Mouse (Mus musculus) adrenal gland, postnatal 14 days (tissue): ENCODE data around the gene Fpgs. TPM values are rescaled to one million over a fixed set of nuclear protein-coding genes. Genes with fewer than 3 reads are reported as not detected.

Experiments used
- DNase-seq: peaks from one replicate; pipeline ENCODE4 v3.0.0; 2021; ENCODE audit warnings: mixed read lengths
- total RNA-seq: library from RNA; stranded (reverse); gene quantifications from 2 replicates; pipeline ENCODE4 v1.2.3, GENCODE M21; 2021

Gene Fpgs
- total RNA-seq, 1 experiment from 2014 or later, result 35.8 TPM

DNA sequence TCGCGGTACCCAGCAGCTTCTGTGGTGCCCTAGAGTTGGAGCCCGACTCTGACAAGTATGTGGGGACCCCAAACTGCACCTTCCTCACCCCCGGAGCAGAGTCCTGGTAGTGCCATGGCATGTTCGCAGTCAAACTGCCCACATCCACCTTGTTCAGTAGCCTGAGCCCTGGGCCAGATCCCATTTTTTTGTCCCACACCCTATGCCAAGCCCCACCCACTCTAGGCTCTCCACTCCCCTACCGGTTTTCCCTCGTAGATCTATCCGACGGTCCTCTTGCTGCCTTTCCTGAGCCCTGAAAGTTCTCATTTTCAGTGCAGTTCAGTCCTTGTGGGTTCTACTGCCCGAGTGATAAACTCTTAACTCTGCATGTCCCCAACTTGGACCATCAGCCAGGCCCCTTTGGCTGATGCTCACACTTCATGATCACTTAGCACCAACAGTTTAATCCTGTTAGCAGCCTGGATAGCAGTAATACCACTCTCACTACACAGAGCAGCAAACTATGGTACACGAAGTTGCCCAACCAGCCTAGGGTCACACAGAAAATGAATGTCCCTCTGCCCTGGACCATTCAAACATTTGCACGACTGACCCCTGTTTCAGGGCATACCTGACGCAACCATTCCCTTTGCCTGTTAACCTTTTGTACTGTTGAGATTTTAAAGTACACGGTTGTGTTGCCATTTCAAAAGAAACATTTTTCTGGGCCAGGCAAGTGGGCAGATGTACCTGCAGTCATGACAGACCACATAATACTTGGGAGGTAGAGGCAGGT lies 2.8 kb downstream of the Fpgs start:
- peak; percentile 18 for DNase-seq

DNA sequence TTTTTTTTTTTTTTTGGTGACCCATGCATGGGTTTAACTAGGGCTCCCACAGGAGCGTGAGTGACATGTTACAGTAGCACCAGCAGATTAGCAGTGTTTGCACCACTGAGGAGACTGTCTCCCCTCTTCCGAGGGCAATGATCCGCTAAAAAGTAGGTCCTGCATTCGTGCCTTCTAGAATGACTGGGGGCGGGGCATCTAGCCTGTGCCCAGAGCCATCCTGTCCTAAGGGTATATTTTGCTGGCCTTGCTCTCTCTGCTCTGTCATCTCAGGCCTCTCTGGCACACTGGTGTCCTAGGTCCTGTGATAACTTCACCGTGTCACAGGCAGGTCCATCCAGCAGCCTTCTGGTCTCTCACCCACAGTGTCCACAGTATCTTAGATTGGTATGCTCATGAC lies 4.3 kb downstream of the Fpgs start:
- no peak for DNase-seq

DNA sequence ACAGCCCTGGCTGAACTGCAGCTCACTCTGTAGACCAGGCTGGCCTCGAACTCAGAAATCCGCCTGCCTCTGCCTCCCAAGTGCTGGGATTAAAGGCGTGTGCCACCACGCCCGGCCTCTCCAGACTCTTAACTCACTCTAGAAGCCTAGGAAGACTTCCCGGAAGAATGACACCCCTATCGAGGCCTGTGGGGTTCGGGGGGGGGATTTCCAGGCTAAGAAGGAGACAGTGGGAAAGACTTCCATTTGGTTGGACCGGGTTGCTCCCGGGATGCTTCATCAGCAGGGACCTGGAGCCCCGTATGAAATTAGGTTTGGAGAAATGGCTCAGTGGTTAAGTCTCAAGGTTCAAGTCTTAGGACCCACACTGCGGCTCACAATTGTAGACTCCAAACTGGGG lies 9.3 kb downstream of the Fpgs start:
- DNase-seq, result no peak

DNA sequence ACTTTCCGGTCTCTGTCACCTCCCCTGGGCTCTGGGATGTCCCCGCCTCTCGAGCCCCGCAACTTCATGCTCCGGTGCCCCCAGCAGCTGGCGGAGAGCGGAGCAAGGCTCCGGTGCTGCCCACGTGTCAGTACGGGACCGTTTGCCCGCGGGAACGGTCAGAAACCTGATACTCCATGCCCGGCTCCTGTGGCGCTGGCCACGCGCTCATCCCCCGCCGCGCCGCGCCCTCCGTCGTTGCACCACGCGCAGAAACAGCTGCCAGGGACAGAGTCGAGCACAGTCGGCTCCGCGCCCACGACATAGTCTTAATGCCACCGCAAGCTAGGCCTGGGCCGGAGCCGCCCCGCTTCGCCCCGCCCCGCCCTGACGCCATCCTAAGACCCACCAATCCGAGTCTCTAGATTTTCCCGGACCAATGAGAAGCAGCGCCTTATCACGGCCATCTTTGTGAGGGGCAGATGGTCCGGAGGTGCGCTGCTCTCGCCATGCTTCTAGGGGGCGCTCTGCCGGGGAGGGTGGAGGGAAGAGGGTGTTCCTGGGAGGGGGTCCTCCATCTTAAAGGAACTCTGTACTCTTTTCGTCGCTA lies 10.0 kb downstream of the Fpgs start:
- DNase-seq, result peak; percentile 98

DNA sequence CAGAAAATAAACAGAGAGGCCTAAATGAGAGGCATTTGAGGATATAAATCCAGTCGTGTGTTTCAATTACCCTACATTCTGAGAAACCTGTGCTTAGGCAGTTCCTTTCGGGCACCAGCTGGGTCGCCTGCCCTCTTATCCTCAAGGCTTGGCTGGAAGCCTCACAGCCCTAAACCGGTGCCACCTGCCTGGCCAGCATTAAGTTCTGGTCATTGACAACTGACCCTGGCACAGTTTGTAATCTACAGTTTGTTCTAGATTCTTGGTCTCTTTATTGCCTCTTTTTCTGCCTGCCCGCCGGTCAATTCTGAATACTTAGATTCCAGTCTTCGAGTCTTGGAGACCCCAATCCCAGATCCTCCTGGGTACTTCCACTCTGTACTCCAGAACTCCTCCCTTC lies 10.7 kb downstream of the Fpgs start:
- no peak for DNase-seq

DNA sequence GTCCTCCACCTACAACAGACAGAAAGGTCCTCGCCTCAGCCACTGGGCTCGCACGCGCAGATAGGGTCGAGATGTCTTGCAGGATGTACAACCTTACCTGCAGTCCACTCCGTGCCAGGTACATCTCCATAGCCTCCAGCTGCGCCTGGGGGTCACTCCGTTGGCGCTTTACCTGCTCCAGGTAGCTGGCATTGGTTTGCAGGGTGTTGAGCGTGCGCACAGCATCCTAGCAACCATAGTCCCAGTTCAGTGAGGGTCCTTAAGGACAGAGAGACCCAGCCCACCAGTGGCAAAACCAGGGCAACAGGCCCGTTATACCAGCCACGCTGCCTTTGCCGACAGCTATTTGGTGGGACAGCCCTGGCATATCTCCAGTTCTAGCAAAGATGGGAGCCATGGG lies 11.4 kb downstream of the Fpgs start:
- DNase-seq, result no peak

DNA sequence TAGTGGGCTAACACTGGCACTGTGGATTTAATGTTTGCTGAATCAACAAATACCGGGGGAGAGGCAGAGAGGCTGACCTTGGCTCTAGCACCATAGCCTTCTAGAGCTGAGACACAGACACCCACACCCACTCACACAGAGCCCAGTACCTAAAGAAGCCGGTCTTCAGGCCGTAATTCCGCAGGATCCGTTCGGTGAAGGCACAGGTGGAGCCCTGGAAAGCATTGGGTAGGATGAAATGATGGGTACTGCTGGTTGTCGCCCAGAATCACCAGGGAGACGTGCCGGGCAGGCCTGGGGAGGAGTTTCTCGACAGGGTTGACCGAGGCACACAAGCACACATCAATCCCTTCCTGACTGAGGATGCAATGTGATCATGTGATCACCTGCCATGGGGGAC lies 12.9 kb downstream of the Fpgs start:
- DNase-seq, result no peak

DNA sequence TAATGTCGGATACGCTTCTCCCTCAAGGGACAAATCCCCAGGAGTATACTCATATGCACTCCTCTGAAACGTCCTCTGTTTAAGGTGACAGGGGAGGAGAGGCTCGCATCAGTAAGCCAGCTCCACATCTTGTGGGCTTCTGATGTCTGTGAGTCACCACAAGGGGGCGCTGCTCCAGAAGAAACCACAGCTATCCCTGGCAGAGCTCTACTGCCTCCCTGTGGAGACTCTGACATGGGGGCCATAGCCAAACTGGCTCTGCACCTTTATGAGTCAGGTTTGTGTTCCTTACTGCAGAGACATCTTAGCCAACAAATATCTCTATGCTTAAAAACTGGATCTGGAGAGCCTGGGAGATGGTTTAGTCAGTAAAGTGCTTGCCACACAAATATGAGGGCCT lies 14.5 kb downstream of the Fpgs start:
- DNase-seq, result peak; percentile 96

DNA sequence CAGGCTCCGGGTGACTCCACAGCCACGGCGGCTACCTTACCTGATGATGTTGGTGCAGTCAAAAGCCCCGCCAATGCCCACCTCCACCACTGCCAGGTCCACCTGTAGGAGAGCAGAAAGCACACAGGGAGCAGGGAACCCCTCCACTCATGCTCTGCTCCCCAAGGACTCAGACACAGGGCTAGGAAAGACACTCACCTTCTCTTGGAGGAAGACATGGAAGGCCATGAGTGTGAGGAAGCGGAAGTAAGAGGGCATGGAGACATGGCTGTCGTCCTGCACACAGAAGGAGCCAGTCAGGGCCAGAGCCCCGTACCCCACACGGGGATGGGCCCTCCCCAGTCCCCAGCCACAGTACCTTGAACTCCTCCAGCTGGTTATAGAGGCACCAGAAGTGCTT lies 16.4 kb downstream of the Fpgs start:
- DNase-seq, result no peak

DNA sequence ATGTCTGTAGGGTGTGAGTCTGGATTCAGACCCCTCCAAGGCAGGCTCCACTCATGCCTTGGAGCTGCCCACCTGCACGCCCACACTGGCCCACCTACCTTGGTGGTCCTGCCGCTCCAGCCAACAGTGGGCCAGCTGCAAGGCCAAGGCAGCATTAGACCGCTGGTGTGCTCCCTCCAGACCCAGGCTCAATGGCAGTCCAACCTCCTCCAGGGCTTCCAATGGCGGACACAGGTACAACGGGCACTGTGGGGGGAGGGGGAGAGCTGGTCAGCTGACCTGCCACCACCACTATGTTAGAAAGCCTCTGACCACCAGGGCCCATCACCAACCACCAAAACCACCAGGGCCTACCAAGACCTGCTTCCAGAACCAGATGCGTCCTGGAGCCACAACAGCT lies 17.3 kb downstream of the Fpgs start:
- DNase-seq, result no peak

DNA sequence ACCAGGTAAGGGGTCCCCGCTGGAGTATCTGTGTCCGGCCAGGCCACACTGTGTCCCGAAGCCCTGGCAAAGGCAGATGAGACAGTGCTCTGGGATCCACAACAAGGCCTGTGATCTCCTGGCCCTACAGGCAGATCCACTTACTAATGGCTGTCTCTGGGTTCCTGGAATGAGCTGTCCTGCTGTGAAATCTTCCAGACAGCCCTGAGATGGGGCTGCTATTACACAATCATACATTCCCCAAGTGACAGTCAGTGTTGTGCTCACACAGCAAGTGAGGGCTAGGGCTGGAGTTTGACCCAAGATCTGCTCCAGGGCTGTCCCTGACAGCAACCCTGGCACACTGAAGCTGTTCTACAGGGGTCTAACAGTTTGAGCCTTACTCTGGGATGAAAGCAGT lies 18.1 kb downstream of the Fpgs start:
- DNase-seq, result peak; percentile 52

DNA sequence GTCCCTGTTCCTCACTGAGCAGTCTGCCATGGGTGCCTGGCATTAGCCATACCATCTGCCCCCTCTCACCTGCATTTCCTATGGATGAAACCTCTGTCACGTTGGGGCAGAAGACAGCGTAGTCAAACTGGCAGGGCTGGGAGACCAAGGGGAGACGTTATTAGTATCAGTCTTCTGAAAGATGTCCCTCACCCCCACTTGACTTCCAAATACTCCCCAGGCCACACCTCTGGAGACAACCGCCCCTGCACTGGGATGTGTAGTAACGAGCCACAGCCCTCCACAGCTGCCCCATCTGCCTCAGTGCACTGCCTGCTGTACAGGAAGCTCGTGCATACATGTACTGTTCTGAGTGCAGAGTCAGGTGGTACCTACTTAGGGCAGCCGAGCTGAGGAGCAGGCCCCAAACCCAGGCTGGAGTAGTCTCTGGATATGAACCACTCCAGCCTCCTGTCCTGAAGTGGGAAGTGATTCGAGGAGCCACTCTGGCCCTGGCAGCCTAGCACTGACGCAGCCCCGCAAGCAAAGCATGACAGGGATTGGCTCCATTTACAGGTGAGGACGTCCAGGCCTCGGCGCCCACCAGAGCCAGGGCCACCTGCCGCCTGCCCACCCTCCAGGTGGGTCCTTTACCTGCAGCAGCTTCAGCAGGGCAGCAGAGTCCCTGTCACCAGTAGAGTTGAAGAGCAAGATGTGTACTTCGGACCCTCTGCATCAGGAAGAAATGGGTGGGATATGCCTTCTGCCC lies 19.1 kb downstream of the Fpgs start:
- DNase-seq, result no peak

DNA sequence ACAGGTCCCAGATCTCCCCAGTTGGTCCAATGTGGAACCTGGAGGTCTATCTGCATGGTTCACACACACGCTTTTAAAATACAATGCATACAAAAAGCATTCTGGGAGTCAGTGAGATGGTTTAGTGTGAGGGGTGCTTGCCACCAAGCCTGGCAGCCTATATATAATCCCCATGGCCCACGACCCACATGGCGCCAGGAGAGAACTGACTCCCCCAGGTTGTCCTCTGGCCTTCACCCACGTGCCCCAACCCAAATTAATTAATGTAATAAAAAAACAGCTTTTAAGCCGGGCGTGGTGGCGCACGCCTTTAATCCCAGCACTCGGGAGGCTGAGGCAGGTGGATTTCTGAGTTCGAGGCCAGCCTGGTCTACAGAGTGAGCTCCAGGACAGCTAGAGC lies 20.2 kb downstream of the Fpgs start:
- DNase-seq, result no peak

DNA sequence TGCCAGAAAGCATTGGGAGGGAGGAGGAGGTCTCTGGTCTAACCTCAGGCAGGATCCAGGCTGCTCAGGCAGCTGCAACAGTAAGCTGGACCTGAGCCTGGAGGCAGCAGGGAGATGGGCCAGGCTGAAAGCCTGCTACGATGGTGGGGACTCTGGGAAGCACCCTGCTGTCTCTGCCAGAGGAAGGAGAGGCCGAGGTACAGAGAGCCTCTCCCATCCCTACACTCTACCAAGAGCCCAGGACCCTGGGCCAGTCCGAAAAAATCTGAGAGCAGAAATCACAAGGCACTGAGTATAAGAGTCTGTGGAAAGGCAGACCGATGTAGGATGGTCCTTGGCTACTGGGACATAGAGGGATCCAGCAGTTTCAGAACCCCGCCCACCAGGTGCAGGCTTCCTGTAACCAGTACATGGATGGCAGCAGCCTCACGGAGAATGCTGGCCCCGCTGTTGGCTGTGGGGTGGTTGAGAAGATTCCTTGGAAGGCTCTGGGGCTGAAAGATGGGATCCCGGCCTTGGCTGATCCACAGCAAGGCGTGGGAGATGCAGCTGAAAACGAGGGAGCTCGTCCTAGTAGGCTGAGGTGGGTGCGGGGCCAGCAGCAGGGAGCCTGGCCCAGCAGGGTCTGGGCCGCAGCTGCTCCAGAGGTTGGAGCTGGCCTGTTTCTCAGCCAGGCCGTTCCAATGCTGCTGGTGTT lies 21.1 kb downstream of the Fpgs start:
- DNase-seq, result no peak

DNA sequence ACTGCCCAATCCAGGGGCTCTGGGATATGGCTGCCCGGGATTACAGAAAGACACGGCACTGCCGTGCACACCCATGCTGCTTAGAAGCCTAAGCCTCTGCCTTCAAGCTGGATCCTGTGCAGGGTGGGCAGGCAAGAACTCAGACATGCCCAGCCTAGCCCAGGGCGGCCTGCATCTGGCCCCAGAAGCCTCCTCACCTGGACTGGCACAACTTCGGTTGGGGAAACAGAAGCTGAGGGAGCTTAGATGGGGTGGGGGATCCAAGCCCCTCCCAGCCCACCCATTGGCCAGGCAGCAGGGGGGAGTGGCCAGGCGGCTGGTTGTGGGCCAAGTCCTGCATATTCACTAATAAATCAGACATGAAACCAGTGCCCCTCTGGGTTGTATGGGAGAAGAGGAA lies 22.2 kb downstream of the Fpgs start:
- no peak for DNase-seq

DNA sequence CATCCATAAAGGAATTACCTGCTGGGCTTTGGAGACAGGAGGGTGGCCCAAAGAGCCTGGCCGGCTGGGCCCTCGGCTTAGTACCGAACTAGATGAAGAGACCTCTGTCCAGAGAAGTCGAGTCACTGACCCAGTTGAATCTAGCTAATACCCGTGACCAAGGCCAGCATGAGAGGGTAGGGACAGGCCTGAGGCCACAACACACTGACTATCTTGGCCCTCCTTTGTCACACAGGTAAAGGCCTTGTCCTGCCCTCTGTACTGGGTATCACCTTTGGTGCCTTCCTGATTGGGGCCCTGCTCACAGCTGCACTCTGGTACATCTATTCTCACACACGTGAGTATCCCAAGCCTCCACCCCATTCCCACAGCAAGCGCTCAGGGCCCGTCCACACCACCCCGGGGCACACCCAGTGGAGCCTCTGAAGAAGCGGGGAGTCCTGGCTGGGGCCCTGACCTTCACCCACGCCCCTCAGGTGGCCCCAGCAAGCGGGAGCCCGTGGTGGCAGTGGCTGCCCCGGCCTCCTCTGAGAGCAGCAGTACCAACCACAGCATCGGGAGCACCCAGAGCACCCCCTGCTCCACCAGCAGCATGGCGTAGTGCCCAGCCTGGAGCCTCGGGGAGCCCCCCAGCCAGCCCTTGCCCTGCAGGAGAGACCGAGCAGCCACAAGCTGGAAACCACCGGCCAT lies 22.8 kb downstream of the Fpgs start:
- no peak for DNase-seq

DNA sequence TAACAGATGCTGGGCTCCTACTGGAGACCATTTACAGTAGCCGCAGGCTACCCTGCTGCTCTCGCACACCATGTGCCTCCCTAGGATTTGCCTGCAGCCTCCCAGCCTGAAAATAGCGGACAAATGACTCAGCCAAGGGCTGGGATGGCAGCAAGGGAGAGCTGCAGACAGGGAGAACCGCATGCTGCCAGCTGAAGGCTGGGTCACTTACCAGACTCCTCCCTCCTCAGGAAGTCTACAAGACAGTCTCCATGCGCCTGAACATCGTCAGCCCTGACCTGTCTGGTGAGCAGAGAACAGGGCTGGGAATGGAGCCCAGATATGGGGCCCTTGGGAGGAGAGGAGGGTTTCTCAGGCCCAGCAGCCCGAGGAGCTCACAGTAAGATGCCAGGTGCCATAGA lies 23.9 kb downstream of the Fpgs start:
- peak; percentile 82 for DNase-seq

DNA sequence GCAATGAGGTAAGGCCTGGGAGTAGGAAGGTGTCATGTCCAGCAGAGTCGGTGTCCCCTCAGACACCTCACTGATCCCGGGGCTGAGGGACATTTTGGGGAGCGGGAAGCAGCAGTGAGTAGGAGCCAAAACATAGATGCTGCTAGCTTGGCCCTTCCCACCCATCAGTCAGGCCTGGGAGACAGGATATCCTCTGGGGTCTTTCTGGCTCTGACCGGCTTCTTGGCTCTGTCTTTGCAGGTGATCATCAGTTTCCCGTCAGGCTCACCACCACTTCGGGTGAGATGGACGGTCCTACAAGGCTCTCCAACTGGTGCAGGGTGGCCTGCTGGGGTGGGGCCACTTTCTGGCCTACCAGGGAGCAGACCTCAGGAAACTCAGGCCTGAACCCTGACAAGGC lies 26.3 kb downstream of the Fpgs start:
- DNase-seq, result no peak

DNA sequence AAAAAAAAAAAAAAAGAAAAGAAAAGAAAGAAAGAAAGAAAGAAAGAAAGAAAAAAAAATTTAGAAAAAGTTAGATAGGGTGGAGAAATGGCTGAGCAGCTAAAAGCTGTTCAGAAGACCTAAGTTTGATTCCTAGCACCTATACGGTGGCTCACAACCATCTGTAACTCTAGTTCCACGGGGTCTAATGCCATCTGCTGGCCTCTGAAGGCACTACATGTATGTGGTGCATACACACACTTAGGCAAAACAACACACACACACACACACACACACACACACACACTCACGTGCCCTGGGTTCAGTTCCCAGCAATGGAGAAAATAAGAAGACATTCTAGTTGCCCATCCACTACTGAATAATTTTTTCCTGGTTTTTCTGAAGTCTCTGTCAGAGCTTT lies 27.1 kb downstream of the Fpgs start:
- no peak for DNase-seq

DNA sequence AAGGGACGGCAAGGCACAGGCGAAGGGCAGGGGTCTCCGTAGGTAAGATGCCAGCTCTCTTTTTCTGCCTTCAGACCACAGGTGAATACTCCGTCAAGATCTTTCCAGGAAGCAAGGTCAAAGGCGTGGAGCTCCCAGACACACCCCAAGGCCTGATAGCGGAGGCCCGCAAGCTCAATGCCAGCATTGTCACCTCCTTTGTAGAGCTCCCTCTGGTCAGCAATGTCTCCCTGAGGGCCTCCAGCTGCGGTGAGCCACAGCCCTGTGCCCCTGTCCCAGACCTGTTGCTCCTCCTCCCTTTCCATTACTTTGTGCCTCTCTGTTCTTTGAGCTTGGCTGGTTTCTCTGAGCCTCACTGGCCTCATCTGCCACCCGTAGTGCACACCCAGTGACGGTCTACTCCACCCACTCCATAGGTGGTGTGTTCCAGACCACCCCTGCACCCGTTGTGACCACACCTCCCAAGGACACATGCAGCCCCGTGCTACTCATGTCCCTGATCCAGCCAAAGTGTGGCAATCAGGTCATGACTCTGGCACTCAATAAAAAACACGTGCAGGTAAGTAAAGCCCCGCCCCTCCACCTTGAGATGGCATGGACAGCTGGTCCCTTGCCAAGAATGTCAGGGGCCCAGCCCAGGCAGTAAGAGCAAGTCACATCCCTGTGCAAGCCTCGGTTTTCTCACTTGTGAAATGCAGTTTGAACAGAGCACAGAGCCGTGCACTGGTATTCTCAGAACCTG lies 30.6 kb downstream of the Fpgs start:
- no peak for DNase-seq

DNA sequence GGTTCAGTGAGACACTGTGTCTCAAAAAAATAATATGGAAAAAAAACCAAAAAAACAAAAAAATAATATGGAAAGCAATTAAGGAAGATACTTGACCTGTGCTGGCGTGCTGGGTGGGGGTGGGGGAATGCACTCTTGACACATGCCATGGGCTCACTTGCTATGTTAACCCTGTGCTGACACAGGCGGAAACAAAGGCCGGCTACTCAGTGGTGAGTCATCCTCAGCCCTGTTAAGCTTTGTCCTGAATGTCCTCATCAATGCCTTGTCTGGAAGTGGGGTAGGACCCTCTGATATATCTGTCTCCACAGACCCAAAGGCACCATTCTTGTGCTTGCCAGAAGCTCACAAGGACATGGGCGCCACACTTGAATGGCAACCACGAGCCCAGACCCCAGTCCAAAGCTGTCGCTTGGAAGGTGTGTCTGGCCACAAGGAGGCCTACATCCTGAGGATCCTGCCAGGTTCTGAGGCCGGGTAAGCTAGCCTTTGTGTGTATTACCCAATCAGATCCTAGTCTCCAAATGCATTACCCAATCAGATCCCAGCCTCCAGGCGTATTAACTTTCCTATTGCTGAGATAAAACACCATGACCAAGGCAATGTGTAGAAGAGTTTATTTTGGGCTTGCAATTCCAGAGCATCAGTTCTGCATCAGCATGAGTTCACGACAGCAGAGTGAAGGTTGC lies 31.9 kb downstream of the Fpgs start:
- DNase-seq, result no peak
